Mouse (Mus musculus): ENCODE measurements at regions not wholly inside any gene's neighbourhood (a gene's known extent, or its start where the extent isn't known, plus 50 kb on each side); places are given as distances from the start of the nearest gene placed in this dataset.

DNA sequence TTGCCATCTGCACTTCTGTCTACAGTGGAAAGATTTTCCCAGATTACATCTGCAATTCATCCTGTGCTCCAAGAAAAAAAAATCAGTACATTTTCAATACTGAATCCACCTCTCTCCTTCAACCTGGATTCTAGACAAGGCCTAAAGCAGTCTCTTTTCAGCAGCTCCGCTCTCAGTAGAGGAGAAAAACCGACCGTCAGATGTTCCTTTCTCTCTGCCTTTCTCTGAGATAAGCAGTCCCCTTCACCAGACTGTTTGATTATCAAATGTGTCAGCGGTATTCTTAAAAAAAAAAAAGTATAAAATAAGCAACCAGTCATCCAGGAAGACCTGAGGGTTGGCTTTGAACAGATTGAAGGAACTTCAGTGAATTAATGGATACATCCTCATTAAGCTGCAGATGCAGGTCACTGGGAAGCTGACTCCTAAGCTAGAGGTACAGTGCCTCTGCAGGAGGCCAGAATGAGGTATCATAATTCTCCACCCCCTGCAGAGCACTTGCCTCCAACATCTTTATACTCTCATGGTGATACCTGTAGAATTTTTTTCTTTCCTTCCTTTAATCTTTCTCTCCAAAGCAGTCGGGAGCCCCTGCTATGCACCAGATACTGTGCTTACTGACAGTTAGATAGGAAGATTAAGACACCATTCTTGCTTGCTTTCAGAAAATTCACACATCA, 98.7 kb upstream of the Wls start:
- no peak overlapping the region for H3K4me3 ChIP-seq (ENCODE audit: low read depth, low read length)
- H3K27me3 ChIP-seq (ENCODE audit: insufficient read depth, low read length) = no peaks in the 10 kb centered on the region
- ATAC-seq (ENCODE audit: extremely low read depth, insufficient number of reproducible peaks, low FRiP score, poor library complexity, severe bottlenecking) (no peak), DNase-seq (ENCODE audit: low spot score) (no peak)
- H3K36me3 ChIP-seq (replicated peaks) = no peaks in the 10 kb centered on the region
- no peaks in the 10 kb centered on the region for H3K4me1 ChIP-seq (ENCODE audit: insufficient read depth, low read depth, low read length)
- TF ChIP-seq CTCF (IDR thresholded peaks at IDR 0.05; ENCODE audit: low read depth, low read length) = no peak
- no peak for TF ChIP-seq POLR2AphosphoS5 (IDR thresholded peaks at IDR 0.05; ENCODE audit: insufficient replicate concordance, low read depth, low read length)
- TF ChIP-seq GATA1 (IDR thresholded peaks at IDR 0.05; ENCODE audit: borderline replicate concordance, low read length) = no peak
- no peak for TF ChIP-seq GATA2 (IDR thresholded peaks at IDR 0.05; ENCODE audit: borderline replicate concordance, low read depth, low read length)
- no peaks in the 10 kb centered on the region for H3K9me3 ChIP-seq (replicated peaks)

DNA sequence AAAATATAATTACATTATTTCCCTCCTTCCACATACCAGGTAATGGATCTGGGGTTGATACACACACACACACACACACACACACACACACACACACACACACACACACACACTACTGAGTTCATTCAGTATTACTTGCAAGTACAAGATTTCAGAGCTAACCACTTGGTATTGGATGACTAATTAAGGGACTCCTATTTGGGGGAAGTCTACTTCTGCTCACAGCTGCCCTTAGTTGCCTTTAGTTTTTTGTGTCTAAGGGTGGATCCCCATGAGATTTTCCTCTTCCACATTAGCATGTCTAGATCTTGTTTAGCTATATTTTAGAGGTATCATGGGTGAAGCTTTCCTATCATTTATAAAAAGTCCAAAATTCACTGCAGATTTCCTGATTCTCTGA, 97.7 kb upstream of the Wls start:
- no peak for ATAC-seq (ENCODE audit: extremely low read depth, insufficient number of reproducible peaks, low FRiP score, poor library complexity, severe bottlenecking)
- TF ChIP-seq GATA2 (IDR thresholded peaks at IDR 0.05; ENCODE audit: borderline replicate concordance, low read depth, low read length) (no peak), TAL1 (conservative IDR thresholded peaks at IDR 0.05; ENCODE audit: low read depth, low read length) (no peak), CTCF (IDR thresholded peaks at IDR 0.05; ENCODE audit: low read depth, low read length) (no peak), GATA1 (IDR thresholded peaks at IDR 0.05; ENCODE audit: borderline replicate concordance, low read length) (no peak), POLR2AphosphoS5 (IDR thresholded peaks at IDR 0.05; ENCODE audit: insufficient replicate concordance, low read depth, low read length) (no peak)
- H3K27me3 ChIP-seq (ENCODE audit: insufficient read depth, low read length) = no peaks in the 10 kb centered on the region
- H3K4me1 ChIP-seq (ENCODE audit: insufficient read depth, low read depth, low read length) = no peaks in the 10 kb centered on the region
- no peak for DNase-seq (ENCODE audit: low spot score)
- H3K9me3 ChIP-seq (replicated peaks) = no peaks in the 10 kb centered on the region
- no peak overlapping the region for H3K4me3 ChIP-seq (ENCODE audit: low read depth, low read length)
- H3K36me3 ChIP-seq (replicated peaks) = no peaks in the 10 kb centered on the region

DNA sequence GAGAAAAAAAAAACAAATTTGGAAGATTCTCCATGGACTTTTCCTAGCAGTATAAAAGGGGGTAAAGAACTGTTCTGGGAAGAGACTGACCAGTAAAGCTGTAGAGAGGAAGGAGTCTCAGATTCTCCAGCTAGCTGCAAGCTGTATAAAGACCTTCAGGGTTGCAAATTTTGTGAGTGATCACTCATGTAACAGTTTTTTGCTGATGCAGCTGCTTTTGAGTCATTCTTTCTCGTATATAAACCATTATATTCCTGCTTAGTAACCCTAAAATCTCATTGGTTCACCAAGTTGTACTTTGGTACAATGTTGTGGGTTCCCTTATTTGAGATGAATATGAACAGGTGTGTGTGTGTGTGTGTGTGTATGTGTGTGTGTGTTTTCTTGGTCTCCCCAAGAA, 79.7 kb upstream of the Wls start:
- H3K27me3 ChIP-seq (ENCODE audit: insufficient read depth, low read length) = no peaks in the 10 kb centered on the region
- TF ChIP-seq POLR2AphosphoS5 (IDR thresholded peaks at IDR 0.05; ENCODE audit: insufficient replicate concordance, low read depth, low read length) (no peak), GATA2 (IDR thresholded peaks at IDR 0.05; ENCODE audit: borderline replicate concordance, low read depth, low read length) (no peak), TAL1 (conservative IDR thresholded peaks at IDR 0.05; ENCODE audit: low read depth, low read length) (no peak), CTCF (IDR thresholded peaks at IDR 0.05; ENCODE audit: low read depth, low read length) (no peak), GATA1 (IDR thresholded peaks at IDR 0.05; ENCODE audit: borderline replicate concordance, low read length) (no peak)
- H3K4me1 ChIP-seq (ENCODE audit: insufficient read depth, low read depth, low read length) = no peaks in the 10 kb centered on the region
- ATAC-seq (ENCODE audit: extremely low read depth, insufficient number of reproducible peaks, low FRiP score, poor library complexity, severe bottlenecking) = no peak
- H3K9me3 ChIP-seq (replicated peaks) = no peaks in the 10 kb centered on the region
- H3K4me3 ChIP-seq (ENCODE audit: low read depth, low read length) = no peak overlapping the region
- no peaks in the 10 kb centered on the region for H3K36me3 ChIP-seq (replicated peaks)
- DNase-seq (ENCODE audit: low spot score) = no peak

DNA sequence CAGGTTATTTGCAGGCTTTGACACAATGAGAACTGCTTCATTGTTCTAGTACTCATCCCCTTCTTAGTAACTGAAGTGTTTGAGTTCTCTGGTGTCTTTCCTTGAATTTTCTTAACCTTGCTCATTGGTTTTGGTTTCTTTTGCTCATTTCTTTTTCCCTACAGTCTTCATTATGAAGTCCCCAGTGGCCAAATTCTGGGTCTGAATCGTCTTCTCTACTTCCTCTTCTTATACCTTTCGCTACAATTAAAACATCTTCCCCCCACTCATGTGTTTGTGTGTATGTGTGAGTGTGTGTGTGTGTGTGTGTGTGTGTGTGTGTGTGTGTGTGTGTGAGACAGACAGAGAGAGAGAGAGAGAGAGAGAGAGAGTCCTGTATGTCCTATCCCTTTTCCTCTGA, 79.2 kb upstream of the Wls start:
- no peaks in the 10 kb centered on the region for H3K36me3 ChIP-seq (replicated peaks)
- no peak for ATAC-seq (ENCODE audit: extremely low read depth, insufficient number of reproducible peaks, low FRiP score, poor library complexity, severe bottlenecking)
- DNase-seq (ENCODE audit: low spot score) = no peak
- H3K27me3 ChIP-seq (ENCODE audit: insufficient read depth, low read length) = no peaks in the 10 kb centered on the region
- no peaks in the 10 kb centered on the region for H3K4me1 ChIP-seq (ENCODE audit: insufficient read depth, low read depth, low read length)
- H3K9me3 ChIP-seq (replicated peaks) = no peaks in the 10 kb centered on the region
- TF ChIP-seq GATA1 (IDR thresholded peaks at IDR 0.05; ENCODE audit: borderline replicate concordance, low read length) (no peak), GATA2 (IDR thresholded peaks at IDR 0.05; ENCODE audit: borderline replicate concordance, low read depth, low read length) (no peak), TAL1 (conservative IDR thresholded peaks at IDR 0.05; ENCODE audit: low read depth, low read length) (no peak), POLR2AphosphoS5 (IDR thresholded peaks at IDR 0.05; ENCODE audit: insufficient replicate concordance, low read depth, low read length) (no peak), CTCF (IDR thresholded peaks at IDR 0.05; ENCODE audit: low read depth, low read length) (no peak)
- H3K4me3 ChIP-seq (ENCODE audit: low read depth, low read length) = no peak overlapping the region

DNA sequence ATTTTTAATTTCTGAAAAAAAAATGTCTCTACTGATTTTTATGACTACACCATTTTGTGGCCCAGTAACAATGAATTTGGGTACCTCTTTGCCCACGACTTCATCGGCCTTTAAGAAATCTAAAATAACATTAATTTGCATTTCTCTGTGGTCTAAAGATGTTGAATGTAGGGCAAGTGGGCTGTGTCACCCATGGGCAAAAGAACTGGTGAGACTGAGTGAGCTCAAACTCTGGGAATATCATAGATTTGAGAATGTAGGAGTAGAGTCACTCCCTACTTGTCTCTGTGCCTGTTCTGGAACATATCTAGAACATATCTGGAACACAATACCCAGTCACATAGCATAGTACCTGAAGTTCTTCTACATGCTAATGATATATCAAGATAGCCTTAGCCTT, 78.5 kb upstream of the Wls start:
- H3K9me3 ChIP-seq (replicated peaks) = no peaks in the 10 kb centered on the region
- H3K4me1 ChIP-seq (ENCODE audit: insufficient read depth, low read depth, low read length) = no peaks in the 10 kb centered on the region
- DNase-seq (ENCODE audit: low spot score) = no peak

DNA sequence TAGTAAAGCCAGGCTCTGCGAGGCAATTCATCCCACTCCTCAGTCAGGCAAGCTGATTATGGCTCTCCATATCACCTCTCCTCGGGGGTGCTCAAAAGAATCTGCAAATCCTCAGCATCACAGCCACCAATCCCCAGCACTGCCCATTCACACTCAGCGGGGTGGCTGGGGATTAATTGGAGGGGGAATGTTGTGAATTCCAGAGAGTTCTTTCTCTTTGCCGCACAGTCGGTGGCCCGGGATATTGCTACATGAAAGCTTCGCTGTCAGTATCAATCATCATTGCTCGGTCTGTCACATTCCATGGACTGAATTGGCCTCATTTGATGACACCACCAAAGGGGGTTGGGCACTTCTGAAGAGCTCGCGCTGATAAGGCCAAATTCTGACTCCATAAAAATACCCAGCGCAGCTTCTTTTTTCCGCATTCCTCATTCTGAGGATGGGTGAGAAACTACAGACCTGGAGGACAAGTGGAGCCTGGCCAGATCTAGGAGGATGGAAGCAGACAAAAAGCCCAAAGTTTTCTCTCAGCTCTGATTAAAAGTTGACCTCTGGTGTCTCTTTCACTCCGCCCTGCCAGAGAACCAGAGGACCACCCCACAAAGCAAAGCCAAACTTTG, 57.1 kb upstream of the Wls start:
- Histone ChIP-seq H3K36me3 (replicated peaks) (no peaks in the 10 kb centered on the region), H3K4me1 (ENCODE audit: insufficient read depth, low read depth, low read length) (no peaks in the 10 kb centered on the region), H3K27me3 (ENCODE audit: insufficient read depth, low read length) (no peaks in the 10 kb centered on the region), H3K4me3 (ENCODE audit: low read depth, low read length) (no peak overlapping the region), H3K9me3 (replicated peaks) (no peaks in the 10 kb centered on the region)
- DNase-seq (ENCODE audit: low spot score) (no peak), ATAC-seq (ENCODE audit: extremely low read depth, insufficient number of reproducible peaks, low FRiP score, poor library complexity, severe bottlenecking) (no peak)
- TF ChIP-seq GATA2 (IDR thresholded peaks at IDR 0.05; ENCODE audit: borderline replicate concordance, low read depth, low read length) (no peak), TAL1 (conservative IDR thresholded peaks at IDR 0.05; ENCODE audit: low read depth, low read length) (no peak), GATA1 (IDR thresholded peaks at IDR 0.05; ENCODE audit: borderline replicate concordance, low read length) (no peak), POLR2AphosphoS5 (IDR thresholded peaks at IDR 0.05; ENCODE audit: insufficient replicate concordance, low read depth, low read length) (no peak), CTCF (IDR thresholded peaks at IDR 0.05; ENCODE audit: low read depth, low read length) (no peak)

More for the DNA sequence above, 78.5 kb upstream of the Wls start:
- Histone ChIP-seq H3K36me3 (replicated peaks) (no peaks in the 10 kb centered on the region), H3K27me3 (ENCODE audit: insufficient read depth, low read length) (no peaks in the 10 kb centered on the region), H3K4me3 (ENCODE audit: low read depth, low read length) (no peak overlapping the region)
- ATAC-seq (ENCODE audit: extremely low read depth, insufficient number of reproducible peaks, low FRiP score, poor library complexity, severe bottlenecking) = no peak
- TF ChIP-seq POLR2AphosphoS5 (IDR thresholded peaks at IDR 0.05; ENCODE audit: insufficient replicate concordance, low read depth, low read length) (no peak), TAL1 (conservative IDR thresholded peaks at IDR 0.05; ENCODE audit: low read depth, low read length) (no peak), GATA1 (IDR thresholded peaks at IDR 0.05; ENCODE audit: borderline replicate concordance, low read length) (no peak), CTCF (IDR thresholded peaks at IDR 0.05; ENCODE audit: low read depth, low read length) (no peak), GATA2 (IDR thresholded peaks at IDR 0.05; ENCODE audit: borderline replicate concordance, low read depth, low read length) (no peak)

Data from G1E (cell line).